Mouse (Mus musculus): ENCODE measurements around the gene Anapc15.

GRCm38 (mm10) chr7:101939758-101940157 is 76.2 kb downstream of the Anapc15 start:
- no peak for TF ChIP-seq MYOD1 (IDR thresholded peaks at IDR 0.05; ENCODE audit: control insufficient read depth, insufficient read length, low read depth)
- TF ChIP-seq CEBPB (IDR thresholded peaks at IDR 0.05; ENCODE audit: low read depth), result no peak
- TF ChIP-seq CTCF (IDR thresholded peaks at IDR 0.05; ENCODE audit: control insufficient read depth, insufficient read depth, insufficient read length), result no peak
- no peak for TF ChIP-seq USF1 (IDR thresholded peaks at IDR 0.05; ENCODE audit: low read depth)
- TF ChIP-seq MAX (IDR thresholded peaks at IDR 0.05), result no peak
- no peak for TF ChIP-seq MYOG (IDR thresholded peaks at IDR 0.05; ENCODE audit: control insufficient read depth, extremely low read depth, insufficient read length)

Data from C2C12 (cell line).